Mouse (Mus musculus): ENCODE measurements around the gene Vipr2.
A peak's percentile ranks its signal among the peaks of the same experiment; 100 is the strongest.

Vipr2 gene

DNA sequence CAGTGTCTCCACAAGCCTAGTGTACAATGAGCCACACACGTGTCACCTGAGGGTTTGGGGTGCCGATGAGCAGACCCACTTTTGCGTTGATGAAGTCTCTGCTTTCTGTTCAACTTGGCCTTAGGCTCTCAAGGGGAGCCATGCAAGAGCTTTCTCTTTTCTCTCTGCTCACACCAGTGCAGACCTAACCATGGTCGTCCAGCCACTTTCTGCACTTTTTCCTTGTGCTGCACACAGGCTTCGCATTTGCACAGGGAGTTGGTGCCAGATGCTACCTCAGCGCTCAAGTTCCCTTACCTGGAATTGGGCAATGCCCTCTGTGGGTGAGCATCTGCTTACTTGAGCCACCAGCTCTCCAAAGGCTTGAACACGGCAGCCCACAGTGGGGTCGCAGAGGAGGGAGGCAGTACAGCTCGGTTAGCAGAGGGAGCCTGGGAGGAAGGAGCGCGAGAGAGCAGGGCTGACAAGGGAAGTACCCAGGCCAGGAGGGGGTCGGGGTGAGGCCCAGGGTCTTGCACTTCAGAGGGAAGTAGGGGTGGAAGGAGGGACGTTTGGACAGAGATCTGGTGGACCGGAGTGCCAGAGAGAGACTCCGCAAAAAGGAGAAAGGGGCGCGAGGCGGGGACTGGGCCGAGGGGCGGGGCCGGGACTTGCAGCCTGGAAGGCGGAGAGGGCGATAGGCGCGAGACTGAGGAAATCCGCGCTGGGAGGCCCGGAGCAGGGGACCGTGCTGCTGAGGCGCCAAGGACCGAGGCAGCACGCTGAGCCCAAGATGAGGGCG is at the start of gene Vipr2:
Gene Vipr2 (plus strand): TSS at position 653 of the 781 bp plus-strand sequence.
- peak; percentile 77 to 79 for DNase-seq

DNA sequence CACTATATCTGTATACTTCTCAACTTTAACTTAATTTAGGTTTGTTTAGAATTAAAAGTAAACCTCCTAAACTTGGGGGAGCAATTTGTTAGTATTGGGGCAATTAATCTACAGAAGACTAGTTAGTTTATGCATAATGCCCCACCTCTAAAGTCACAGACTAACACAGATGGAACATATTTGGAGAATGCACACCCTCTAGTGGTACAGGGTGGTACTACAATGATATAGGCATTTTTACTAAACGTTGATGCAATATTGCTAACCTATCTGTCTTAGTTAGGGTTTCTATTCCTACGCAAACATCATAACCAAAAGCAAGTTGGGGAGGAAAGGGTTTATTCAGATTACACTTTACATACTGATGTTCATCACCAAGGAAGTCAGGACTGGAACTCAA is 49.4 kb upstream of the Vipr2 start:
- no peak for DNase-seq

- no peak for DNase-seq
These were observed 42.2 kb upstream of the Vipr2 start for GRCm38 (mm10) chr12:116035346-116035745.

DNA sequence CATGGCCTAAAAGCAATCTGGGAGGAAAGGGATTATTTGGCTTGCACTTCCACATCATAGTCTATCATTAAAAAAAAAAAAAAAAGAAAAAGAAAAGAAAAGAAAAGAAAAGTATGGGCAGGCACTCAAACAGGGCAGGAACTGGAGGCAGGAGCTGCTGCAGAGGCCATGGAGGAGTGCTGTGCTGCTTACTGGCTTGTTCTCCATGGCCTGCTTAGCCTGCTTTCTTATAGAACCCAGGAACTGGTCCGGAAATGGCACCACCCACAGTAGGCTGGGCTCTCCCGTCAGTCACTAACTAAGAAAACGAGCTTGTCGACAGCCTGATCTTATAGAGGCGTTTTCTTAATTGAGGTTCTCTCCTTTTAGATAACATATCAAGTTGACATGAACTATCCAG is 32.7 kb upstream of the Vipr2 start:
- no peak for DNase-seq

DNA sequence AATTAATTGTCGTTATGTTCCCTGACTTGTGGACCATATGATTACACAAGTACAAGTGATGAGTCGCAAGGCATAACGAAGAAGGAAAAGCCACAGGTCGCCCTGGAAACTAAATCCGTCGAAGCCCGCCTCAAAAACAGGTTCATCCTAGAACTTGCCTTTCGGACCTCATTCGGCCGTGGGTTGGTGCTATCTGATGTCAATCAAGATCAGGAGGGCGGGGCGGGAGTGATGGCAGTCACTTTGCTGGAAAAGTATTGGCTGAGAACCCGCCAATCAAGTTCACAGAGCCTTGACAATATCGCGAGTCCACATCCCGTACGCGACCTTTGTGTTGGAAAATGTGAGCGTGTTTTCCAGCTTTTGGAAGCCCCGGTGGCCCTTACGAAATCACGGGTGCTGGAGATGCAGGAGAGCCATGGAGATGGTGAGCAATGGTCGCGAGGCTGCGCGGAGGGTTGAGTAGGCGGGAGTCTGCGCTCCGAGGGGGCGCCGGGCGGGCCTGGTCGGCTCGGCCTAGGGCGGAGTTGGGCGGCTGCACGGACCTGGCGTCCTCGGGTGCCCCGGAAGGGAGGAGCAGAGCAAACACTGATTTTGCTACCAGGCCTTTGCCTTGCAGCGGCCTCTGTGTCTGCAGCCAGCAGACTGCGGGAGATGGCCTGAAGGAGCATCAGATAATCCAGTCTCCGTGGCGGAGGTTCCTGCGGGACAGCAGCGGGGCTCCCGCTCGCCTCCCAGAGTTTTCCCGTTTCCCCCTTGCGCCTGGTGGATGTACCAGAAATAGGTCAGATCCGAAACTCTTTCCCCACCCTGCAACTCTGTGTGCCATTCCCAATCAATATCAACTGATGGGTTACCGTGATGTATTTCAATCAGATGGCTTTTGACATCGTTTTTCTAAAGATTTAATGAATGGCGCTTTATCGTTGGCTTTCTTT is 29.8 kb upstream of the Vipr2 start, which contains the start of gene Zfp386:
Gene Zfp386 (plus strand): TSS at position 285 of the 938 bp plus-strand sequence.
- peak; percentile 99 for DNase-seq

- no peak for DNase-seq
These were observed 28.8 kb upstream of the Vipr2 start for GRCm38 (mm10) chr12:116048766-116049165.

DNA sequence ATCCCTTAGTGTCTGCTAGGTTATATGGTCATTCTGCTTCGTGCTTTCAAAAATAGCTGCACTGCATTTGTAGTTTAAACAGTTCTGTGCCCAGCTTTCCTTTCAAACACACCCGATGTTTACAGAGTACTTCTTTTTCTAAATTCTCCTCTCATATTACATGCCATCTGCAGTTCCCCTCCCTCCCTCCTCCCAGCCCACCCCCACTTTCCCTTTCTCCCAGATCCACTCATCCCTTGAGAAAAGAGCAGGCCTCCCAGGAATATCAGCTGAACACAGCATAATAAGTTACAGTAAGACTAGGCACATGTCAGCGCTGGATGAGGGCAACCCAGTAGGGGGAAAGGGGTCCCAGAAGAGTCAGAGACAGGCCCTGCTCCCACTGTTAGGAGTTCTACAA is 28.3 kb upstream of the Vipr2 start:
- no peak for DNase-seq

GRCm38 (mm10) chr12:116049701-116050100 is 27.8 kb upstream of the Vipr2 start:
- DNase-seq, result peak in 1 of 2 experiments; percentile 15

GRCm38 (mm10) chr12:116054342-116054741 is 23.2 kb upstream of the Vipr2 start:
- no peak for DNase-seq

- DNase-seq, result no peak
These were observed 21.4 kb upstream of the Vipr2 start for GRCm38 (mm10) chr12:116056112-116056511.

DNA sequence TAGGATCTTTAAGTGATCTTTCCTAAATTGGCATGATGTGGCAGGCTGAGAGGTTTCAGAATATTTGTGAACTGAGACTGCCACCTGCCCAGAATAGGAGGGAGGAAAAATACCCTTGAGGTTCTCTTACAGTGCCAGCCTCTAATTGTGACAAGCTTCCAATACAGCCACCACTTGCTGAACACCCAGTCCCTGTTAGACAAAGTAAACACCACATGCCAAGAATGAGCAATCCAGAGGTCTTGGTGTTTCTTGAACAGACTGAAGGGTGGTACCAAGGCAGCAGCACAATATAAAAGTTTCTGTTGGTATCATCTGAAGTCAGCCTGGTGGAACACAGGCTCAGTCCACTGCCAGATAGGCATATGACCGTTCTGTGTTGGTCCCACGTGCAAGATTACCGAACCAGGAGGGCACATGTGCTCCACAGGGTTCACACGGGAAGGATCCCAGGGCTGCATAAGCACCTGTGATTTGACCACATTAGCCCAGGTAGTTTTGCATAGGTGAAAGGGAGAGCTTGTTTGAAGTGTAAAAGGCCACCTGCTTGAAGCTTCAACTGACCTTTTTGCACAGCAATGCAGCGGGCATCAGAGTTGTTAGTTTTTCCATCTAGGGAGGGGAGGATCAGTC is 15.8 kb upstream of the Vipr2 start:
- no peak for DNase-seq

GRCm38 (mm10) chr12:116062194-116062583 is 15.3 kb upstream of the Vipr2 start:
- no peak for DNase-seq

- no peak for DNase-seq
These were observed 14.5 kb upstream of the Vipr2 start for GRCm38 (mm10) chr12:116063020-116063419.

- peak; percentile 57 to 63 for DNase-seq
These were observed 6.5 kb upstream of the Vipr2 start for GRCm38 (mm10) chr12:116071023-116071422.

- no peak for DNase-seq
These were observed 385 bp downstream of the Vipr2 start for GRCm38 (mm10) chr12:116077855-116078366.

DNA sequence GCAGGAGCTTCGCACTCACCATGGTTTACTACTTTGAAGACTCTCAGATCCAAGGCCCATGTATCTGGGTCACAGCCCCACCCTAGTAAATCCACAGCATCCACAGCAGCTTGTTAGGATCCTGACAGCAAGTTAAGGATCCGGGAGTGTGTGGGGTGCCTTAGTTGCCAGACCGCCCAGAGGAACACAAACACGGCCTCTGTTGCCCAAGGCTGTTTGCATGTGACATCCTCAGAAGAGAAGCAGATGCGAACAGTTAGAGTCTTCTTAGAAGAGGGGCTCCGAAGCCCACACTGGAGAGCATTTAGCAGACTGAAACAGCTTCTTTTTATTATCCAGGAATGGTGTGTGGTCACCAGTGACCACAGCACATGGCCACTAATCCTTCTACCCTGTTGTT is 5.6 kb downstream of the Vipr2 start:
- no peak for DNase-seq

GRCm38 (mm10) chr12:116084294-116084693 is 6.8 kb downstream of the Vipr2 start:
- DNase-seq, result no peak

- DNase-seq, result no peak
These were observed 9.6 kb downstream of the Vipr2 start for GRCm38 (mm10) chr12:116086951-116087600.

- no peak for DNase-seq
These were observed 12.3 kb downstream of the Vipr2 start for GRCm38 (mm10) chr12:116089836-116090235.

DNA sequence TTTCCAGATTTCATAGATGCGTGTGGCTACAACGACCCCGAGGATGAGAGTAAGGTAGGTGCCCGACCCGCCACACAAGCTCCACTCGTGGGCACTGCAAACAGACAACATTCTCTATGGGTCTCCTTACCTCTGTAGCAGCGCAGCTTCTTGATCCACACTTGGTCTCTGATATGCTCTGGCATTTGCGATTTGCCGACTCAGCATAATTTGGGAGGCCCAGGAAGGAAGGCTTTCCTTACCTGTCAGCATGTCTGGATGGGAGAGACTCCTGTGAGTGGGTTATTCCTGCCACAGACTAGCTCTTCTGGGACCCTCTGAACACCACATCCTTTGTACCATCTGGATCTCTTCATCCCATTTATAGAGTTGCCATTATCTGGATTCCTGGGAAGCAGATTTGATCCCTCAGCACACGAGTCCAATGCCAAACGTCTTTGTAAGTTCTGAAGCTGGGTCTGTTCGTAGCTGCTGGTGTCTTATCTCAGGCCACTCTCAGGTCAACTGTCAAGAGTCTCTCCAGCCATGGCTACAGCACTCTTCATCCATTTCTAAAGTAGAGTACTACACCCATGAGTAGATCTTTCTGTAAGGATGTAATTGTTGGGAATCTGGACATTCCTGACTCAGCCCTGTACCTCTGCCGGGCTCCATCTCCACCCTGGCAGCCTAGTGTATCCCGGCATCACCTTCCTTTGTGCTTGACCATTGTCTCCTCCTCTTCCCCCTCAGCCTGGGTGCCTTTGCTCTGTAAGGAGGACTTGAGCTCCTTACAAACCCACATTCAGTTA is 17.4 kb downstream of the Vipr2 start:
- no peak for DNase-seq

DNA sequence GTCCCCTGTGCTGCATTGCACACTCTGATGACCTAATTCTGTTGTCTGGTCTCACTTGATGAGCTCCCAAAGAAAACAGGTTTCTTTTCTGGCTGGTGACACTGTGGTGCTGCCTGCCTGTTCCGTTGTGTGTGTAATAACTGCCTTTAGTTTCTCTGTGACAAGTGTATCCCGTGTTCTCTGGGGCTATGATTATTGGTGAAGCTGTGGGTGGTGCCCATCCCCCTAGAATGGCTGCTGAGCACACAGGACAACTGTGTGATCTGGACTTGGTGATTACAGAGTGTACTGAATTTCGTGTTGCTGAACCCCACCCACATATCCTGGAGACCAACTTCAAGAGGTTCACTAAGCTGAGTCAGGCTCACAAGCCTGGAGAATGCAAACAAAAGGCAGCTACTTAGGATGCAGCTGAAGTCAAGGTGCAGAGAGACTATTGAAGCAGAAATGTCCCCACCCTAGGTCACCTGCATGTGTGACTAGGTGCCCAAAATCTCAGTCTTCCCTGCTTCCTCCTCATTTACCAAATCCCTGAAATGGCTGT is 18.9 kb downstream of the Vipr2 start:
- no peak for DNase-seq

All from kidney, postnatal 4 days (tissue).